Mouse (Mus musculus): ENCODE data around the gene Add3.
"Not testable (repeated sequence)": the region's sequence is repeated elsewhere in the genome, so short reads cannot be mapped to it uniquely, and the experiment has no call there.

Add3 gene

GRCm38 (mm10) chr19:53191867-53192487 is 51.7 kb downstream of the Add3 start:
- no peak for DNase-seq (ENCODE audit: low read depth, low spot score)

- DNase-seq (ENCODE audit: low read depth, low spot score): no peak
Measured at GRCm38 (mm10) chr19:53193190-53193589, 52.9 kb downstream of the Add3 start.

DNA sequence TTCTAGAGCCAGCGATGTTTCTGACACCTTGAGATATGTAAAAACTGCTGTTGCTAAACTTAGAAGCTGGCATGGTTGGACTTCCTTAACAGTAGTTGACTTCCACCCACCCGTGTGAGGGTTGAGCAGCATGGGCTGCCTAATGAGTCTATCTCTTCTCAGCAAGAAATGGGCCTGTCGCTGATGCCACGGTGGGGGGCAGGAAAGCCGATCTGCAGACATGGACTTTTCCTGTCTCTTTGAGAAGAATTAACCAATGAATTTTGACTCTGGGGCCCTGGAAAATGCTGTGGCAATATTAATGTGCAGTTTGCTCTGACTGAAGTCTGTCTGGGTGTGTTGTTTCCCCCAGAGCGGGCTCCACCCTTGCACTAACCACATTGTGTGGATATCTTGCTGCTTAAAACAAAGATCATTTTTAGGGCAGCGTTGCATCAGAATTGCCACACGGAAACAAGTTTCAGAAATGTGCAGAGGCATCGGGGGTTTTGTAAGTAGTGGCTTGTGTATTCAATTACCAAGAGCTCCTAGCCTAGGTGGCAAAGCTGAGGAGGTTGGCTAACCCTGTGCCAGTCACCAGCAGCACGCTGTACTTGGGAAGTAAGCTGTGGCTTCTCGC is 53.8 kb downstream of the Add3 start:
- no peak for DNase-seq (ENCODE audit: low read depth, low spot score)

- no peak for DNase-seq (ENCODE audit: low read depth, low spot score)
Measured at GRCm38 (mm10) chr19:53194751-53195520, 54.7 kb downstream of the Add3 start.

DNA sequence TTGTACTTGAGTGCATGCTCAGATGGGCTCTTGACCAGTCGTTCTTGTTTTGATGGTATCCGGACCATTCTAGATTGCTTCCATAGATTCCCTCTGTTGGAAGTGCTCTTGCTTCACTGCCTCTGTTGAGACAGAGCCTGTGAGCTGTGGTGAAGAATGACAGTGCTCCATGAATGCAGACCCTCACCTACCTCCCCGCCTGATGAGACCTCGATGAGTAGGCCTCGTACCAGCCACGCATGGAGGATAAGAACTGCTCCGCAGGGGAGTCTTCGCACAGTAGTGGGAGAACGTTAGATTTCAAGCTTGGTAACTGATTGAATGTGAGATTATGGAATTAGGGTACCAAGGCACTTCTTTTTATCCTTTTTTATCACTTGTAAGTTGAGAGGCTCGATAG is 56.7 kb downstream of the Add3 start:
- DNase-seq (ENCODE audit: low read depth, low spot score): no peak

GRCm38 (mm10) chr19:53197766-53198165 is 57.5 kb downstream of the Add3 start:
- no peak for DNase-seq (ENCODE audit: low read depth, low spot score)

GRCm38 (mm10) chr19:53198706-53199572 is 58.7 kb downstream of the Add3 start:
- no peak for DNase-seq (ENCODE audit: low read depth, low spot score)

- no peak for DNase-seq (ENCODE audit: low read depth, low spot score)
Measured at GRCm38 (mm10) chr19:53199711-53200110, 59.5 kb downstream of the Add3 start.

- DNase-seq (ENCODE audit: low read depth, low spot score): no peak
Measured at GRCm38 (mm10) chr19:53202116-53202515, 61.9 kb downstream of the Add3 start.

DNA sequence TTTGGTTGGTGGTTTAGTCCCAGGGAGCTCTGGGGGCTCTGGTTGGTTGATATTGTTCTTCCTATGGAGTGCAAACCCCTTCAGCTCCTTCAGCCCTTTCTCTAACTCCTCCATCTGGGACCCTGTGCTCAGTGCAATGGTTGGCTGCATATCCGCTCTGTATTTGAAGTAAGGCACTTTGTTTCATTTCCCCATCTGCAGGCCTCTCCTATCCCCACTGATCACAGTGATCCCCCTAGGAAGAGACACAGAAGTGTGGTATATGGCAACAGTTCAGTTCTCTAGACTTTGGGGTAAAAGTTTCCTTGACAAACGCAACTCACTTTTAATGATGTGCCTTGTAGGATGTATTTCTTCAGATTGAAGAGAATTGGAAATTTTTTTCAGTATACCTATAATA is 66.7 kb downstream of the Add3 start:
- DNase-seq (ENCODE audit: low read depth, low spot score): no peak

DNA sequence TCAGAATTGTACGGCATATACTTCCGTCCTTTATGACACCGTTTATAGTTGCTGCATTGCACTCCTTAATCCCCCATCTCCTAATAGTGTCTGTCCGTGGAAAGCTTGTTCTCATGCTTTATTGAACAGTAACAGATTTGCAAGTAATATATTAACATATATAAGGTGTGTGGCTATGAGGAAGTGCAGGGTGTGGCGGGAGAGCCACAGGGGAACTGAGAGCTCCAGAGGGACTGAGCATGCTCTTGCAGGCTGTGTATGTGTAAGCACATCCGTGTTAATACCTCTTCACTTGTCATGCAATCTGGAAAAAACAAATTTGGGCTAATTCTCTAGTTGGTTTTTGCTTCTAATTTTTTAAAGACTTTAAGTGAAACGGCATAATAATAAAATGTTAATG is 68.6 kb downstream of the Add3 start:
- no peak for DNase-seq (ENCODE audit: low read depth, low spot score)

DNA sequence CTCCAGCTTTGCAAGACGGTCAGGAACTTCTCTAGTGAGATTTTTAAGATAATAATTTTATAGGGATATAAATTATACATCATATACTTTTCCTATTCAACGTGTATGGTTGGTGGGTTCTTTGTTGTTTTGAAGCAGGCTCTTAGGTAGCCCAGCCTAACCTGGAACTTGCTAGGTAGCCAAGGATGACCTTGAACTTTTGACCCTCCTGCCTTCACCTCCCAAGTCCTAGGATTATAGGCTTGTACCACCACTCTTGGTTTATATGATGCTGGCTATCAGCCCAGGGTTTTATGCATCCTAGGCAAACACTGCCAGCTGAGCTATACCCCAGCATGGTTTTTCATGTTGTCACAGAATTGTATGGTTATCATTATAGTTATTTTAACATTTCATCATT is 70.0 kb downstream of the Add3 start:
- no peak for DNase-seq (ENCODE audit: low read depth, low spot score)

- DNase-seq (ENCODE audit: low read depth, low spot score): no peak
Measured at GRCm38 (mm10) chr19:53215352-53215751, 75.1 kb downstream of the Add3 start.

DNA sequence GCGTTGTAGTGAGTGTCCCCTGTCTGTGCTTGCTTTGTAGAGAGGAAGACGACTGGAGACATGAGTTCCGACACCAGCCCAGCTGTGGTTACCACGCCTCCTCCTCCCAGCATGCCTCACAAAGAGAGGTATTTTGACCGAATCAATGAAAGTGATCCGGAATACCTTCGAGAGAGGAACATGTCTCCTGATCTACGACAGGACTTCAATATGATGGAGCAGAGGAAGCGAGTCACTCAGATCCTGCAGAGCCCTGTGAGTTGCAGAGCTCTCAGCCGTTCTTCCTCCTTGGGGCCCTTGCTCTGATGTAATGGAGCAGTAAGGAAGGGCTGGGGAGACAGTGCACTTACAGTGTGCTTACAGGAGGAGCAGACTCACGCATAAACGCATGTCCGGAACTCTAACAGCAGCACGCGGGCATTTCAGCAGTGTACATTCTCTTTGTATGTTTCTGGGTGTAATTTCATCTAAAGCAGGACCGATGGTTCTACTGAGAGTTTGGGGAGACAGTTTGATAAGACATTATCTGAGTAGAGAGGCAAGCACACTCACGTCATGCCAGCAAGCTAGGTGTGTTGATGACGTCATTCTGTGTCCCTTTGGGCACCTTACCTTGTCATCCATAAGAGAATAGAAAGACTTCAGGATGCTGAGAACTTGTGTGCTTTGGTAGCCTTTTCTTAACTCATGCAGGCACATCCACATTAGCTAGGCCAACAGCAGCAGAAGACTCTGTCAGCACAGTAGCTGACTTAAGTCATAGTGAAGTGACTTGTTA is 76.7 kb downstream of the Add3 start:
- DNase-seq (ENCODE audit: low read depth, low spot score): no peak

DNA sequence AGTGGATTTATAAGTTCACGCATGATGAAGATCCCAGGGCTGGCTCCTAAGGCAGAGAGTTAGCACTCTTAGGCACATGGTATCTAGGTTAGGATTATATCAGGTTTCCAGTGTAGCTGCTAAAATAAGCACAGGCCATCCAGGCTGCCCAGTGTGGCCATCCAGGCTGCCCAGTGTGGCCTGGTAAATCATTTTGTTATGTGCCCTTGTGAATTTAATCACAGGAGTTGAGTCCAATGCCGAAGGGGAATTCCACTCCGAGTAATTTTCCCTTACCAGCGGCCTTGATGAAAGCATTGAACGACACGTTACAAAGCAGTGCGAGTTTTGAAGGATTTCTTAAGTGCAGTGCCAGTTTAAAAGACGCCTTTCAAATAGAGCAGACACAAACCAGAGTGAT is 77.6 kb downstream of the Add3 start:
- no peak for DNase-seq (ENCODE audit: low read depth, low spot score)

DNA sequence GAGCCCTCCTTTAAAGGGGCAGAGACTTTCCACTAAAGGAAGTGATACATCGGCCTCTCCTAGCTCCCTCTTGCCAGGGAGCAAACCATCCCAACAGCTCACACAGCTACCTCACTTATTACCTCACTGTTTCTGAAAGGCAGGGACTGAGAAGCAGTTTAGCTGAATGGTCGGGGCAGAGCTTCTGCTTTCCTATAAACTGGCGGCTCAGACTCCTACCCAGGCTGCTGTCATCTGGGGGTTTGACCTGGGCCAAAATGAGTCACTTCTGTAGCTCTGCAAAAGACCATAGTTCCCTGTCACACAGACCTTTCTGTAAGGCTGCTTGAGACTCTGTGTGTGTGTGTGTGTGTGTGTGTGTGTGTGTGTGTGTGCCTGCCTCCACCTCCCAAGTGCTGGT is 79.1 kb downstream of the Add3 start:
- no peak for DNase-seq (ENCODE audit: low read depth, low spot score)

- no peak for DNase-seq (ENCODE audit: low read depth, low spot score)
Measured at GRCm38 (mm10) chr19:53221186-53221585, 80.9 kb downstream of the Add3 start.

GRCm38 (mm10) chr19:53225249-53226070 is 85.2 kb downstream of the Add3 start:
- not testable (repeated sequence) for DNase-seq (ENCODE audit: low read depth, low spot score)

DNA sequence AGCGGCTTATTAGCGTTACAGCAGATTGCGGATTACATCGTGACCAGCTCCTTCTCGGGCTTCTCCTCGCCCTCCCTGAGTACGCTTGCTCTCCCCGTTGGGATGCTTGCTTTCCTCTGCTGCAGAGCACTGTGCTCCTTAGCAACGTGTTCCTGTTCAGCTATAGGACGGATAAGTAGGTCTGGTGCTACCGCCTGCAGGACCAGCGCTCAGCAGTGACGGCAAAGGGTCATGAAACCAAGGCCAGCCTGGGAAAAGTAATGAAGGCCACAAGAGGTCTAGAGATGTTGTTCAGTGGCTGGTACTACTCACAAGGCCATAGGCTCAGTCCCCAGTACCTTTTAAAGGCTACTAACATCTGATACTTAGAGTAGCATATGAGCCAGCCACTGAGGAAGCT is 86.4 kb downstream of the Add3 start:
- no peak for DNase-seq (ENCODE audit: low read depth, low spot score)

DNA sequence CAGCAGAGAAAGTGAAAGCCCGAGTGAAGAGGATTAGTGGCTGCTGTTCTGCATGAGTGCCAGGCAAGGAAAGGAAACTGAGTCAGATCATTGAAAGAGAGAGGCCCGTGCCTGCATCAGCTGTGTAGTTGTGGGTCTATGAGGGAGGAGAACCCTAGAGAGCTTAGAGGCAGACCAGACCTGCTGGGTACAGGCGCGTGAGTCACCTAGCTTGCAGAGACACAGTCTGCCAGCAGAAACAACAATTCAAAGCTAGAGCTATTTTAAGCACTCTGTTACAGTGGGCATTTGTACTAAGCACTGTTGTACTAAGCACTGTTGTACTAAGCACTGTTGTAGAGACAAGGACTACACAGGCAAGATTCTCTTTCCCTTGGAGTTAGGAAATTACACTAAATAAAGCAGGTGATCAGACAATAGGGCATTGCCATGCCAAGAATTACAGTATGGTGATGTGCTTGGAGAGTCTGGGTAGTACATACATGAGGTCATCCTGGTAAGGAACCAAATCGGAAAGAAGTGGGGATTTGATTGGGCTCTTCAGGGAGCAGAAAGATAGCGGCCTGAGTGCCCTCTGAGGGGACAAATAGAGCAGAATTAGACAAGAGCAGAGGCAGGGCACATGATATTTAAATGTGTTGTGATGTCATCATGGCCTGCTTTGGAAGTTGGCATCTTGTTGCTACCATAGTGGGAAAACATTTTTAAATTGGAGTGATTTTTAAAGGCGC is 88.0 kb downstream of the Add3 start:
- no peak for DNase-seq (ENCODE audit: low read depth, low spot score)
